Mouse (Mus musculus) gastrocnemius, postnatal 36 days (tissue): ENCODE measurements at regions not wholly inside any gene's neighbourhood (a gene's known extent, or its start where the extent isn't known, plus 50 kb on each side); places are given as distances from the start of the nearest gene placed in this dataset.

ENCODE experiments used
- DNase-seq, 2 experiments: peaks; one replicate each; pipeline ENCODE4 v3.0.0; 2022
- intact Hi-C: fragments of 180-260 bp; cut with DNase I; formaldehyde crosslinking; loops from one replicate; pipeline ENCODE4 v1.15.1; 2025

GRCm38 (mm10) chr2:142964340-142964739 lies 63.0 kb upstream of the Kif16b start:
- intact Hi-C loops: no loop called here
- DNase-seq: no peak

- intact Hi-C loops: loop anchor here (1.0 kb wide), 1 partner anchor 108 kb away; no protein-coding TSS in a partner anchor
- peak in 1 of 2 experiments; percentile 35 for DNase-seq
These were observed 65.9 kb upstream of the Kif16b start for GRCm38 (mm10) chr2:142967250-142967649.

- DNase-seq: no peak
- intact Hi-C loops: no loop called here
These were observed 79.4 kb upstream of the Kif16b start for GRCm38 (mm10) chr2:142980771-142981170.

GRCm38 (mm10) chr2:142988691-142989090 lies 74.1 kb upstream of the Snrpb2 start:
- no peak for DNase-seq
- intact Hi-C loops: no loop called here

- no peak for DNase-seq
- intact Hi-C loops: no loop called here
These were observed 66.8 kb upstream of the Snrpb2 start for GRCm38 (mm10) chr2:142996088-142996487.

- DNase-seq: no peak
- intact Hi-C loops: no loop called here
These were observed 60.0 kb upstream of the Snrpb2 start for GRCm38 (mm10) chr2:143002874-143003273.

- intact Hi-C loops: no loop called here
- DNase-seq: no peak
These were observed 59.5 kb upstream of the Snrpb2 start for GRCm38 (mm10) chr2:143003341-143003740.

GRCm38 (mm10) chr2:143011380-143011779 lies 51.5 kb upstream of the Snrpb2 start:
- no peak for DNase-seq
- intact Hi-C loops: no loop called here
